Mouse (Mus musculus): ENCODE data around the gene Dusp27.

The Dusp27 gene

GRCm38 (mm10) chr1:166102920-166103608 lies 24.7 kb downstream of the Dusp27 start:
- peak; percentile 9 for DNase-seq (ENCODE audit: low spot score)

GRCm38 (mm10) chr1:166098120-166098519 lies 29.6 kb downstream of the Dusp27 start:
- DNase-seq (ENCODE audit: low spot score) = no peak

- no peak for DNase-seq (ENCODE audit: low spot score)
Observed at GRCm38 (mm10) chr1:166094462-166094861, 33.3 kb downstream of the Dusp27 start.

- no peak for DNase-seq (ENCODE audit: low spot score)
Observed at GRCm38 (mm10) chr1:166090306-166090705, 37.4 kb downstream of the Dusp27 start.

- no peak for DNase-seq (ENCODE audit: low spot score)
Observed at GRCm38 (mm10) chr1:166089739-166090138, 38.0 kb downstream of the Dusp27 start.

GRCm38 (mm10) chr1:166089337-166089736 lies 38.4 kb downstream of the Dusp27 start:
- no peak for DNase-seq (ENCODE audit: low spot score)

GRCm38 (mm10) chr1:166088446-166089170 lies 39.1 kb downstream of the Dusp27 start:
- DNase-seq (ENCODE audit: low spot score) = no peak

- DNase-seq (ENCODE audit: low spot score) = no peak
Observed at GRCm38 (mm10) chr1:166077052-166077735, 50.5 kb downstream of the Dusp27 start.

GRCm38 (mm10) chr1:166067856-166068440 lies 59.8 kb downstream of the Dusp27 start:
- no peak for DNase-seq (ENCODE audit: low spot score)

- DNase-seq (ENCODE audit: low spot score) = no peak
Observed at GRCm38 (mm10) chr1:166063870-166064269, 63.9 kb downstream of the Dusp27 start.

- DNase-seq (ENCODE audit: low spot score) = no peak
Observed at GRCm38 (mm10) chr1:166061532-166061931, 66.2 kb downstream of the Dusp27 start.

- DNase-seq (ENCODE audit: low spot score) = no peak
Observed at GRCm38 (mm10) chr1:166060406-166060805, 67.3 kb downstream of the Dusp27 start.

- no peak for DNase-seq (ENCODE audit: low spot score)
Observed at GRCm38 (mm10) chr1:166056098-166056756, 71.5 kb downstream of the Dusp27 start.

- DNase-seq (ENCODE audit: low spot score) = no peak
Observed at GRCm38 (mm10) chr1:166053285-166053955, 74.3 kb downstream of the Dusp27 start.

- DNase-seq (ENCODE audit: low spot score) = no peak
Observed at GRCm38 (mm10) chr1:166049046-166049827, 78.5 kb downstream of the Dusp27 start.

GRCm38 (mm10) chr1:166048230-166048911 lies 79.4 kb downstream of the Dusp27 start:
- no peak for DNase-seq (ENCODE audit: low spot score)

All from ovary, postnatal 14 days (tissue).